Comparison of ENCODE assay signal across 8 mouse cellular contexts in the genomic region with DNA sequence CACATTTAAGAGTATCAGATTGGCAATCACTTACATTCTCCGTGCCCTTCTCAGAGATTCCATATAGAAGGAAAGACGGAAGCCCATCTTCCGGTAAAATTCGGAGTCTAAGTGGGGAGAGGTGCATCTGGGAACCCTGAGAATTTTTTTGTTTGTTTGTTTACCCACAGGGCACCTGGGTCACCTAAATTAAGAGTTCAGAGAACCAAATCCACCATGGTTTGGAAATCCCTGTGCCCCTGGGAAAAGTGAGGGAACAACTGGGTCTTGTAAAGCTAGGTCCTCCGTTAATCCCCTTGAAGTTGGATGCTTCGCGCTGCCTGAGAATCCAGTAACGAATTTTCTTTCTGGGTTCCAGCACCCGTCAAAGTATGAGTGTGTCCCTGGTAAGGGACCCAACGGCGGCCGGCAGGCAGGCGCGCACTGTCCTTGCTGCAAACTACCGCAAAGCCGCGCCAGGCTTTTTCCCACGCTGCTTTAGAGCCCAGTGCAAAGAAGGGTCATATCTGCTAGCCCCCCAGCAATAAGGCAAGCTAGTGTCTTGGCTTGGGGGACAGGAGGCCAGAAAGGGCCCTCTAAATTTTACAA. TPM values are rescaled to one million over a fixed set of nuclear protein-coding genes. Genes with fewer than 3 reads are reported as not detected.
DNase-seq lines count a peak whose midpoint lies in the region; ATAC-seq and TF ChIP-seq lines count a peak whose summit lies in the region.

No protein-coding gene starts in this region.

- no peak overlapping the region for H3K27ac ChIP-seq in kidney, embryonic 14.5 days (ENCODE audit: low read depth, low read length)
- H3K27ac ChIP-seq in kidney, adult 2 months (ENCODE audit: insufficient read depth, low read depth, low read length), result no peak overlapping the region
- peak overlapping the region; percentile 77 for H3K27ac ChIP-seq in intestine, embryonic 15.5 days
- H3K27ac ChIP-seq in midbrain, embryonic 16.5 days (ENCODE audit: low read length), result no peak overlapping the region

- H3K4me1 ChIP-seq in kidney, embryonic 14.5 days (ENCODE audit: control insufficient read depth, insufficient read depth, low read length), result peaks cover 6% of the 10 kb centered on the region
- H3K4me1 ChIP-seq in kidney, adult 2 months (ENCODE audit: control insufficient read depth, insufficient read depth, low read length), result peaks cover 3% of the 10 kb centered on the region; the same call in 1 of the 2 replicates
- 0 out of 2 replicates have a peak, but pooled peaks cover 7% of the 10 kb centered on the region for H3K4me1 ChIP-seq in intestine, embryonic 15.5 days (replicated peaks)
- peaks cover 19% of the 10 kb centered on the region for H3K4me1 ChIP-seq in midbrain, embryonic 16.5 days (ENCODE audit: control insufficient read depth, insufficient read depth, low read length)

- peaks cover 75% of the 10 kb centered on the region for H3K27me3 ChIP-seq in kidney, embryonic 14.5 days (ENCODE audit: control insufficient read depth, insufficient read depth, low read length)
- H3K27me3 ChIP-seq in kidney, adult 2 months (replicated peaks; ENCODE audit: control insufficient read depth, insufficient read depth, low read length), result peaks cover 19% of the 10 kb centered on the region
- H3K27me3 ChIP-seq in intestine, embryonic 15.5 days (replicated peaks), result peaks cover 26% of the 10 kb centered on the region
- peaks cover 50% of the 10 kb centered on the region for H3K27me3 ChIP-seq in midbrain, embryonic 16.5 days (ENCODE audit: control insufficient read depth, insufficient read depth, low read depth, low read length)

- 1% methylated on average over 18 of the region's 18 CpGs for WGBS in kidney, embryonic 14.5 days
- 12% methylated on average over 18 of the region's 18 CpGs for WGBS in kidney, adult 2 months
- whole genome bisulfite sequencing in intestine, embryonic 15.5 days, result 2% methylated on average over 18 of the region's 18 CpGs
- WGBS in midbrain, embryonic 16.5 days, result under 1% methylated on average over 18 of the region's 18 CpGs

- DNase-seq in kidney, adult 2 months, result no peak
- peak; percentile 64 for DNase-seq in embryo, embryonic 10.5 days (ENCODE audit: low spot score)
- no peak for DNase-seq in spleen, postnatal 4 days (ENCODE audit: low spot score in 2 of 2)
- no peak for DNase-seq in ovary, adult 18-20 months (ENCODE audit: low spot score)
- no peak for DNase-seq in ovary, postnatal 36 days (ENCODE audit: low spot score)

- no peak for ATAC-seq in kidney, embryonic 14.5 days (ENCODE audit: low FRiP score, low TSS enrichment)
- ATAC-seq in intestine, embryonic 15.5 days, result no peak
- ATAC-seq in midbrain, embryonic 16.5 days, result no peak

- H3K36me3 ChIP-seq in kidney, embryonic 14.5 days (ENCODE audit: control insufficient read depth, insufficient read depth, low read length), result no peaks in the 10 kb centered on the region
- H3K36me3 ChIP-seq in kidney, adult 2 months (ENCODE audit: control insufficient read depth, insufficient read depth, low read length), result no peaks in the 10 kb centered on the region
- H3K36me3 ChIP-seq in intestine, embryonic 15.5 days, result no peaks in the 10 kb centered on the region
- H3K36me3 ChIP-seq in midbrain, embryonic 16.5 days (ENCODE audit: control insufficient read depth, insufficient read depth, low read length), result no peaks in the 10 kb centered on the region

- H3K9ac ChIP-seq in kidney, embryonic 14.5 days (ENCODE audit: low read depth, low read length), result no peak overlapping the region; the same call in 1 of the 2 replicates
- H3K9ac ChIP-seq in intestine, embryonic 15.5 days, result peak overlapping the region; percentile 72
- H3K9ac ChIP-seq in midbrain, embryonic 16.5 days (ENCODE audit: low read depth, low read length), result no peak overlapping the region

- peak overlapping the region; percentile 74; the same call in 1 of the 2 replicates for H3K4me2 ChIP-seq in kidney, embryonic 14.5 days (replicated peaks; ENCODE audit: low read depth, low read length)
- peak overlapping the region; percentile 85 for H3K4me2 ChIP-seq in intestine, embryonic 15.5 days (replicated peaks)
- 0 out of 2 replicates have a peak overlapping the region, but pooled peaks have one; percentile 7 for H3K4me2 ChIP-seq in midbrain, embryonic 16.5 days (ENCODE audit: low read length)

- H3K4me3 ChIP-seq in kidney, embryonic 14.5 days (ENCODE audit: low read length), result peak overlapping the region; percentile 44; the same call in 1 of the 2 replicates
- no peak overlapping the region; the same call in 1 of the 2 replicates for H3K4me3 ChIP-seq in kidney, adult 2 months (ENCODE audit: insufficient read depth, low read depth, low read length)
- peak overlapping the region; percentile 59 for H3K4me3 ChIP-seq in intestine, embryonic 15.5 days (replicated peaks)
- peak overlapping the region; percentile 11; the same call in 1 of the 2 replicates for H3K4me3 ChIP-seq in midbrain, embryonic 16.5 days (ENCODE audit: low read depth, low read length)

- no peak for TF ChIP-seq POLR2A in kidney, adult 2 months (IDR thresholded peaks at IDR 0.05; ENCODE audit: low read depth, low read length)

- no peaks in the 10 kb centered on the region for H3K9me3 ChIP-seq in kidney, embryonic 14.5 days (ENCODE audit: control insufficient read depth, low read length)
- no peaks in the 10 kb centered on the region for H3K9me3 ChIP-seq in intestine, embryonic 15.5 days
- no peaks in the 10 kb centered on the region for H3K9me3 ChIP-seq in midbrain, embryonic 16.5 days (replicated peaks; ENCODE audit: control insufficient read depth, low read length, poor library complexity, severe bottlenecking)

- no peak for TF ChIP-seq CTCF in kidney, adult 2 months (conservative IDR thresholded peaks at IDR 0.05; ENCODE audit: insufficient read depth, insufficient read length, low read depth, low read length)

RNA-seq across cellular contexts. Expression of a gene that starts 13.3 kb away (rescaled TPM):
- 0.10 and 0.46 TPM in 2 replicates for polyA plus RNA-seq in kidney, embryonic 14.5 days (2014; fragmentation: Nextera tagmentation; extraction: Ambion mirVana)
- polyA plus RNA-seq in kidney, adult 2 months (2012; rRNA removed), result 0.38 and 0.58 TPM in 2 replicates
- 10.4 and 10.5 TPM in 2 replicates for polyA plus RNA-seq in intestine, embryonic 15.5 days (2015; fragmentation: Nextera tagmentation; extraction: Ambion mirVana)
- 0.68 and 1.2 TPM in 2 replicates for polyA plus RNA-seq in midbrain, embryonic 16.5 days (2015; fragmentation: Nextera tagmentation; extraction: Ambion mirVana)

Comparison
In these comparisons a context has a peak if more than half of its experiments do, and no peak if none do; other contexts are left out.
1. H3K4me2 ChIP-seq: peak in every context shown above with its lines; median percentile 85 in intestine, embryonic 15.5 days; 74 in kidney, embryonic 14.5 days; 7 in midbrain, embryonic 16.5 days.